Mouse (Mus musculus): Measurements from ENCODE around the gene Snap25. TPM values are rescaled to one million over a fixed set of nuclear protein-coding genes. Genes with fewer than 3 reads are reported as not detected.

Gene Snap25
- polyA plus RNA-seq, 1 experiment from 2014 or later, result 8.7 TPM

DNA sequence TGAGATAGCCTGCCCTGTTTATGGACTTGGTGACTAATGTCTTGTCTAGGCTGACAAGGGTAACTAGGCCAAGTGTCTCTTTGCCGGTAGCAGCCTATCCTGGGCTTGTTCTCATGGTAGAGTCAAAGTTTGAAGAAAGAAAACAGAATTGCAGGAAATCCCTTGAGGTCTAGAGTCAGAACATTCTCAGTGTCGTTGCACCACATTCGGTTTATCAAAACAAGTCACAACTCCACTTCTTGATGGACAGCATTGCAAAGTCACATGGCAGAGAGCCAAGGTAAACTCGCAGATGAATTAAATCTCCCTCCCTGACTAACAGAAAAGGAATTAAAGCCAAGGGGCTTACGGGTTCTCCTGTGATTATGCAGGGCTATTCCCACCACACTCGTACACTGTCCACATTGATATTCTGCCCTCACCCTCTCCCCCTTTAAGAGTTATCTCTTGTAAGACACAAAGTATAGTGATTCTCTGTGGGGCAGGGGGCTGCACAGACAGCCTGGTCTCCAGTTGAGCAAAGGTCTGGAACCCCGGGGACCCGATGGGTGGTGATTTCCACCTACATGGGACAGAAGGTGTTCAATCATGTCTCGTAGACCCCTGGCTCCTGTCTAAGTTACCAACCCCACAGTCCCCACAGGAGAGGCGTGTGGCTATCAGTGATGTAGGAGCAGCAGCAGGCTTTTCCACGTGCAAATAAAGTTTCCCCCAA lies 30.9 kb upstream of the Snap25 start:
- Histone ChIP-seq H3K4me2 (replicated peaks) (no peak overlapping the region), H3K4me1 (replicated peaks) (peaks cover 9% of the 10 kb centered on the region; the same call in 1 of the 2 replicates), H3K9ac (no peak overlapping the region), H3K36me3 (no peaks in the 10 kb centered on the region), H3K9me3 (no peaks in the 10 kb centered on the region), H3K27me3 (replicated peaks) (no peaks in the 10 kb centered on the region), H3K27ac (no peak overlapping the region), H3K4me3 (replicated peaks) (no peak overlapping the region)
- 65% methylated on average over 11 of the region's 11 CpGs for WGBS
- ATAC-seq, result no peak

- Histone ChIP-seq H3K4me2 (replicated peaks) (no peak overlapping the region), H3K9me3 (no peaks in the 10 kb centered on the region), H3K27me3 (replicated peaks) (no peaks in the 10 kb centered on the region), H3K4me1 (replicated peaks) (no peaks in the 10 kb centered on the region), H3K9ac (no peak overlapping the region), H3K4me3 (replicated peaks) (no peak overlapping the region), H3K27ac (no peak overlapping the region), H3K36me3 (no peaks in the 10 kb centered on the region)
- 28% methylated on average over 3 of the region's 3 CpGs for WGBS
- ATAC-seq, result peak; percentile 25; the same call in 1 of the 2 replicates
These were observed 27.1 kb upstream of the Snap25 start for GRCm38 (mm10) chr2:136686195-136686594.

- no peak overlapping the region for H3K27ac ChIP-seq
- H3K27me3 ChIP-seq (replicated peaks), result no peaks in the 10 kb centered on the region
- H3K4me1 ChIP-seq (replicated peaks), result no peaks in the 10 kb centered on the region
- no peaks in the 10 kb centered on the region for H3K9me3 ChIP-seq
- H3K36me3 ChIP-seq, result no peaks in the 10 kb centered on the region
- H3K4me3 ChIP-seq (replicated peaks), result no peak overlapping the region
- ATAC-seq, result no peak
- H3K4me2 ChIP-seq (replicated peaks), result no peak overlapping the region
- WGBS, result 72% methylated on average over 4 of the region's 4 CpGs
- no peak overlapping the region for H3K9ac ChIP-seq
These were observed 25.9 kb upstream of the Snap25 start for GRCm38 (mm10) chr2:136687316-136687715.

- no peak overlapping the region for H3K4me3 ChIP-seq (replicated peaks)
- H3K27ac ChIP-seq, result no peak overlapping the region
- no peak for ATAC-seq
- no peak overlapping the region for H3K9ac ChIP-seq
- H3K36me3 ChIP-seq, result no peaks in the 10 kb centered on the region
- no peaks in the 10 kb centered on the region for H3K9me3 ChIP-seq
- H3K27me3 ChIP-seq (replicated peaks), result no peaks in the 10 kb centered on the region
- H3K4me2 ChIP-seq (replicated peaks), result no peak overlapping the region
- 48% methylated on average over 4 of the region's 4 CpGs for WGBS
- no peaks in the 10 kb centered on the region for H3K4me1 ChIP-seq (replicated peaks)
These were observed 23.8 kb upstream of the Snap25 start for GRCm38 (mm10) chr2:136689476-136689875.

- H3K27ac ChIP-seq, result no peak overlapping the region
These were observed 21.6 kb upstream of the Snap25 start for GRCm38 (mm10) chr2:136691681-136692080.

GRCm38 (mm10) chr2:136699429-136700227 lies 13.6 kb upstream of the Snap25 start:
- WGBS, result 74% methylated on average over 3 of the region's 3 CpGs
- Histone ChIP-seq H3K27me3 (replicated peaks) (no peaks in the 10 kb centered on the region), H3K4me3 (replicated peaks) (no peak overlapping the region), H3K4me2 (replicated peaks) (no peak overlapping the region), H3K4me1 (replicated peaks) (no peaks in the 10 kb centered on the region), H3K9me3 (no peaks in the 10 kb centered on the region), H3K36me3 (no peaks in the 10 kb centered on the region), H3K27ac (no peak overlapping the region), H3K9ac (no peak overlapping the region)
- ATAC-seq, result no peak

More at GRCm38 (mm10) chr2:136691681-136692080, 21.6 kb upstream of the Snap25 start:
- Histone ChIP-seq H3K4me1 (replicated peaks) (no peaks in the 10 kb centered on the region), H3K9ac (no peak overlapping the region), H3K27me3 (replicated peaks) (no peaks in the 10 kb centered on the region), H3K4me3 (replicated peaks) (no peak overlapping the region), H3K4me2 (replicated peaks) (no peak overlapping the region), H3K36me3 (no peaks in the 10 kb centered on the region), H3K9me3 (no peaks in the 10 kb centered on the region)
- ATAC-seq, result no peak
- 50% methylated on average over 1 of the region's 1 CpGs for WGBS

DNA sequence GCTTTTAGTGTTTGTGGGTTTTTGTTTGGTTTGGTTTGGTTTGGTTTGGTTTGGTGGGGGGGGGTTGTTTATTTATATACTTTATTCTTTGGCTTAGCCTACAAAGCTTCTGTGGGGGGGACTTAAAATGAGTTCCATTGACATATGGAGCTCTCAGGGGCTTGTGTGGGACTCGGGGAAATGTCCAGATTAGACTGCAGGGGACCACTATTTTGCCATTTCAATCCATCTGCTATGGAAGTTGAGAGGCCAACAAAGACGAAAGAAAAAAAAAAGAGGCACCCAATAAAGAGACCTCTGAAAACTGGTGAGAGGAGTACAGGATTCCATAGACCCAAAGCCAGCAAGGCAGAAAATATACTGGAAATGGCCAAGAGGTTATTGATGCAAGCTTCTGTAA lies 9.9 kb upstream of the Snap25 start:
- Histone ChIP-seq H3K4me2 (replicated peaks) (no peak overlapping the region), H3K9ac (no peak overlapping the region), H3K27ac (no peak overlapping the region), H3K4me3 (replicated peaks) (no peak overlapping the region), H3K36me3 (no peaks in the 10 kb centered on the region), H3K9me3 (no peaks in the 10 kb centered on the region), H3K27me3 (replicated peaks) (no peaks in the 10 kb centered on the region), H3K4me1 (replicated peaks) (no peaks in the 10 kb centered on the region)
- 78% methylated on average over 2 of the region's 2 CpGs for WGBS
- no peak for ATAC-seq

DNA sequence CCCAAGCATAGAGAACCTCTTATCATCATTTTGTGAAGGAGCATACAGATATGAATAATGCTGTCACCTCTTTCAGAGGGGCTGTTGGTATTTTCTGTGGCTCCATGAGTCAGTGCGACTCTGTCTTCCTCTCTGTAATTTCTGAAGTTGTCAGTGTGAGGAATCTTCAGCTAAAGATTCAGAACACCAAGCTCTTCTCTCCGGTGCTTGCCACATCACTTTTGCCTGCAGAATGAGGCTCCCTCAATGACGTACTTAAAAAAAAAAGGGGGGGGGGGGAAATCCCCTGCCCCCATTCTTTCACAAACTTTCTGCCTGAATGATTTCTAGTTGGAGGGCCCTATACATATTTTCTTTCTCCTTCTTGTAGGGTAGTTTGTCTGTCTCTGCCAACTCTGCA lies 2.1 kb upstream of the Snap25 start:
- H3K27me3 ChIP-seq (replicated peaks), result no peaks in the 10 kb centered on the region; the same call in 1 of the 2 replicates
- no peaks in the 10 kb centered on the region for H3K9me3 ChIP-seq
- no peak overlapping the region for H3K9ac ChIP-seq
- no peak for ATAC-seq
- no peak overlapping the region for H3K4me3 ChIP-seq (replicated peaks)
- H3K4me1 ChIP-seq (replicated peaks), result peaks cover 6% of the 10 kb centered on the region
- H3K36me3 ChIP-seq, result no peaks in the 10 kb centered on the region
- H3K4me2 ChIP-seq (replicated peaks), result no peak overlapping the region
- no peak overlapping the region for H3K27ac ChIP-seq
- WGBS, result 55% methylated on average over 3 of the region's 3 CpGs

DNA sequence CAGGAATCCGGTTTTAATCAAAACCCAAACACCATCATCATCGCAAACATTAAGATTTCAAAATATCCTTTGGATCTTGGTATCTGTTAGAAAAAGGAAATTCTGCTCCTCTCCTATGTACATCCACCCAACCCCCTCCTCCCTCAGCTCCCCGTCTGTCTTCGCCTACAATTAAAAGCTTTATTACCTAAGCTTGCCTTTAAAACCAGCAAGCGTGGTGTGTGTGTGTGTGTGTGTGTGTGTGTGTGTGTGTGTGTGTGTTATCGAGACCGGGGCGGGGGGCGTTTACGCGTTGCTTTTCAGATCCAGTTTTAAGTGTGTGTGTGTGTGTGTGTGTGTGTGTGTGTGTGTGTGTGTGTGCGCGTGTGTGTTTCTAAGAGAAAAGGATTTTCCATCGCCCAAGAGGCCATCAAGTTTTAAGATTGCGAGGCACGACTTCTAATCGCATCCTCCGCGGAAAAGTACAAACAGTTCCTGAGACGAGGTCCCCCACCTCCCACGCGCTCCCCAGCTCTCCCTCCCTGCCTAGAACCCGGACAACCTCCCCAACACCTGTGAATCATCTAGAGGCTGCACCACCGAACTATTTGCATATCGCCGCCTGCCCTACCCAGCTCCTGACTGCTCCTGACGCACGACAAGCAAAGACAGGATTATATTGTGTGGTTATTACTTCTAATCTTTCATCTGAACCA lies 1.4 kb upstream of the Snap25 start:
- Histone ChIP-seq H3K4me1 (replicated peaks) (peaks cover 6% of the 10 kb centered on the region), H3K9me3 (no peaks in the 10 kb centered on the region), H3K4me2 (replicated peaks) (peak overlapping the region; percentile 57), H3K27me3 (replicated peaks) (no peaks in the 10 kb centered on the region; the same call in 1 of the 2 replicates), H3K27ac (no peak overlapping the region), H3K9ac (no peak overlapping the region), H3K4me3 (replicated peaks) (peak overlapping the region; percentile 19), H3K36me3 (no peaks in the 10 kb centered on the region)
- peak; percentile 73 for ATAC-seq
- 4% methylated on average over 28 of the region's 28 CpGs for WGBS

DNA sequence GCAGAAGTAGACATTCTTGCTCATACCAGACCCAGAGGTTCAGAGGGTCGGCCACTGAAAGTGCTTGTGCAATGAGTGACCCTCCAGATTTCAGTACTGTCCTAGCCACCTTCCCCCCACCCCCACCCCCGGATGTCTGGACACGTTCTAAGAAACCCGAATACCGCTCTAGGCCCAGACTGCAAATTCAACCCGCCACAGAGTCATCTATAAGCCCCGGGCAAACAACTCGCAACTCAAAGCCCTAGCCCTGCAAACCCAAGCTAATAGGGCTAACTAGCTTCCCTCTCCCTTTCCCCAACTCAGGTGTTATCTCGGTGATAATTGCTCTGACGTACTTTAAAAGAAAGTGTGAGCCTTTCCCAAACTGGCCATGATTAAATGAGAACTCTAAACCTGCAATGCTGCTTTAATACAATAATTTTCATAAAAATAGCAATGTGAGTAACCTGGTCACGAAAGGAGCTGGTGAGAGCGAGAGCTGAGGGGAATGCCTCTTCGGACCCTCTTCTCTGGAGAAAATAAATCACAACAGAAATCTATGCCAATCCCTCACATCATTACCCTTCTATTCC lies 725 bp upstream of the Snap25 start:
- H3K4me3 ChIP-seq (replicated peaks), result no peak overlapping the region; the same call in 1 of the 2 replicates
- H3K4me1 ChIP-seq (replicated peaks), result peaks cover 6% of the 10 kb centered on the region
- no peaks in the 10 kb centered on the region for H3K36me3 ChIP-seq
- peak; percentile 10; the same call in 1 of the 2 replicates for ATAC-seq
- no peak overlapping the region for H3K27ac ChIP-seq
- no peaks in the 10 kb centered on the region for H3K9me3 ChIP-seq
- H3K27me3 ChIP-seq (replicated peaks), result no peaks in the 10 kb centered on the region; the same call in 1 of the 2 replicates
- H3K9ac ChIP-seq, result no peak overlapping the region
- peak overlapping the region; percentile 57 for H3K4me2 ChIP-seq (replicated peaks)
- 4% methylated on average over 13 of the region's 13 CpGs for WGBS

DNA sequence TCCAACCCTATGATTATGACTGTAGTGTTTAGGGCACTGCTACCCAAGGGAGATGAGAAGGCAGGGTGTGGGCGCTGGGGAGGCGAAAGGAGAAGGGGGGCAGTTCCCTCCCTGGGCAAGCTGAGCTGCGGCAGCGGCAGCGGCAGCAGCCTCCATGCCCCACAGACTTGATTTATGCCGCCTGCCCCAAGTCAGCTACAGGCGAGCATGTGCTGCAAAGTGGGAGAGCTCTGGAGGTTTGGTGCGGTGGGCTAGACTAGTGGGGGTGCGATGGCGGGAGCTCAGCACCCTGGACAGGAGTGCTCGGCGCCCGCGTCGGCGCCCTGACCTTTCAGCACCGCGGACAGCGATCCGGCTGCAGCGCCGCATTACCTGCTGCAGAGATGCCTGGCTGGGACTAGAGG lies 757 bp downstream of the Snap25 start:
- 1% methylated on average over 22 of the region's 22 CpGs for WGBS
- H3K9me3 ChIP-seq, result no peaks in the 10 kb centered on the region
- no peak overlapping the region for H3K9ac ChIP-seq
- no peaks in the 10 kb centered on the region; the same call in 1 of the 2 replicates for H3K27me3 ChIP-seq (replicated peaks)
- H3K27ac ChIP-seq, result no peak overlapping the region
- peak overlapping the region; percentile 26 for H3K4me3 ChIP-seq (replicated peaks)
- peaks cover 6% of the 10 kb centered on the region for H3K4me1 ChIP-seq (replicated peaks)
- peak overlapping the region; percentile 57 for H3K4me2 ChIP-seq (replicated peaks)
- H3K36me3 ChIP-seq, result no peaks in the 10 kb centered on the region
- peak; percentile 93 for ATAC-seq

- Histone ChIP-seq H3K9me3 (no peaks in the 10 kb centered on the region), H3K4me2 (replicated peaks) (no peak overlapping the region), H3K4me3 (replicated peaks) (no peak overlapping the region), H3K36me3 (no peaks in the 10 kb centered on the region), H3K9ac (no peak overlapping the region), H3K4me1 (replicated peaks) (peaks cover 6% of the 10 kb centered on the region), H3K27me3 (replicated peaks) (no peaks in the 10 kb centered on the region; the same call in 1 of the 2 replicates), H3K27ac (no peak overlapping the region)
- 71% methylated on average over 5 of the region's 5 CpGs for WGBS
- ATAC-seq, result no peak
These were observed 2.3 kb downstream of the Snap25 start for GRCm38 (mm10) chr2:136715531-136715930.

All from intestine, embryonic 15.5 days (tissue).